Mouse (Mus musculus) CD4-positive, CD25-positive, alpha-beta regulatory T cell, adult 4 months (primary cell): Measurements from ENCODE around the gene Cd6. TPM values are rescaled to one million over a fixed set of nuclear protein-coding genes. Genes with fewer than 3 reads are reported as not detected.
A peak's percentile ranks its signal among the peaks of the same experiment; 100 is the strongest.

ENCODE experiments used
- ATAC-seq: one replicate; pipeline ENCODE4 v1.8.0; 2017
- polyA plus RNA-seq, 2 experiments: library from polyadenylated mRNA; unstranded; fragments of 100-300 nt; shearing (Covaris generic); gene quantifications; one replicate each; pipeline ENCODE4 v1.2.1; 2017

Cd6 gene
- polyA plus RNA-seq, 2 experiments from 2014 or later: 464 to 904 TPM

- no peak for ATAC-seq
These were observed 69.7 kb downstream of the Cd6 start for GRCm38 (mm10) chr19:10759983-10760831.

GRCm38 (mm10) chr19:10759525-10759924, 70.3 kb downstream of the Cd6 start:
- ATAC-seq: no peak

GRCm38 (mm10) chr19:10758708-10759107, 71.2 kb downstream of the Cd6 start:
- no peak for ATAC-seq

- no peak for ATAC-seq
These were observed 72.3 kb downstream of the Cd6 start for GRCm38 (mm10) chr19:10757526-10757925.

- ATAC-seq: peak; percentile 82
These were observed 72.7 kb downstream of the Cd6 start for GRCm38 (mm10) chr19:10757125-10757524.

- no peak for ATAC-seq
These were observed 77.2 kb downstream of the Cd6 start for GRCm38 (mm10) chr19:10752646-10753045.

GRCm38 (mm10) chr19:10752106-10752505, 77.8 kb downstream of the Cd6 start:
- no peak for ATAC-seq

GRCm38 (mm10) chr19:10751607-10752006, 78.3 kb downstream of the Cd6 start:
- ATAC-seq: peak; percentile 15

GRCm38 (mm10) chr19:10750161-10750560, 79.7 kb downstream of the Cd6 start:
- ATAC-seq: no peak

- no peak for ATAC-seq
These were observed 80.6 kb downstream of the Cd6 start for GRCm38 (mm10) chr19:10749295-10749694.

- no peak for ATAC-seq
These were observed 81.3 kb downstream of the Cd6 start for GRCm38 (mm10) chr19:10748401-10749102.

- peak; percentile 78 for ATAC-seq
These were observed 82.1 kb downstream of the Cd6 start for GRCm38 (mm10) chr19:10747718-10748117.

GRCm38 (mm10) chr19:10747182-10747581, 82.7 kb downstream of the Cd6 start:
- ATAC-seq: peak; percentile 48

- no peak for ATAC-seq
These were observed 87.3 kb downstream of the Cd6 start for GRCm38 (mm10) chr19:10742565-10742964.

- ATAC-seq: peak; percentile 7
These were observed 87.7 kb downstream of the Cd6 start for GRCm38 (mm10) chr19:10742145-10742544.

GRCm38 (mm10) chr19:10740641-10741440, 89.0 kb downstream of the Cd6 start:
- ATAC-seq: peak; percentile 46

GRCm38 (mm10) chr19:10739916-10740315, 89.9 kb downstream of the Cd6 start:
- ATAC-seq: no peak

Other genes starting within 250 kb of the Cd6 start
- gene Ddb1, start 224.7 kb downstream of the Cd6 start, polyA plus RNA-seq: 100 to 1,000 TPM; 104 to 182 TPM
- gene Tkfc, start 224.4 kb downstream of the Cd6 start, polyA plus RNA-seq: 10 to 100 TPM in 1 of 2 experiments, 1 to 10 TPM in 1; 9.2 to 12.7 TPM
- not detected for gene Vwce, start 195.8 kb downstream of the Cd6 start, polyA plus RNA-seq
- gene Pga5, start 152.0 kb downstream of the Cd6 start, polyA plus RNA-seq: not detected
- gene Vps37c, start 141.3 kb downstream of the Cd6 start, polyA plus RNA-seq: 10 to 100 TPM; 14.5 to 15.7 TPM
- gene Cd5, start 91.1 kb downstream of the Cd6 start, polyA plus RNA-seq: 100 to 1,000 TPM; 449 to 646 TPM
- gene Slc15a3, start 9.7 kb upstream of the Cd6 start, polyA plus RNA-seq: 1 to 10 TPM; 2.0 to 4.2 TPM
- gene Tmem132a, start 39.9 kb upstream of the Cd6 start, polyA plus RNA-seq: under 1 TPM in 1 of 2 experiments, not detected in 1; 0.39 TPM
- gene Tmem109, start 51.9 kb upstream of the Cd6 start, polyA plus RNA-seq: 10 to 100 TPM; 57.5 to 82.3 TPM
- 10 to 100 TPM; 10.4 to 24.8 TPM for gene Prpf19, start 65.2 kb upstream of the Cd6 start, polyA plus RNA-seq
- gene Zp1, start 90.6 kb upstream of the Cd6 start, polyA plus RNA-seq: not detected
- gene Ptgdr2, start 107.1 kb upstream of the Cd6 start, polyA plus RNA-seq: not detected
- gene Ccdc86, start 119.2 kb upstream of the Cd6 start, polyA plus RNA-seq: 10 to 100 TPM in 1 of 2 experiments, 1 to 10 TPM in 1; 8.8 to 11.7 TPM
- not detected for gene Ms4a10, start 144.6 kb upstream of the Cd6 start, polyA plus RNA-seq
- under 1 TPM in 1 of 2 experiments, not detected in 1; 0.31 TPM for gene Ms4a15, start 163.2 kb upstream of the Cd6 start, polyA plus RNA-seq
- not detected for gene Ms4a18, start 188.0 kb upstream of the Cd6 start, polyA plus RNA-seq